Mouse (Mus musculus) limb, embryonic 13.5 days (tissue): ENCODE data around the gene Mrps18c. TPM values are rescaled to one million over a fixed set of nuclear protein-coding genes. Genes with fewer than 3 reads are reported as not detected.

Source experiments
- ATAC-seq: fragments of 200-750 bp; cut with Nextera tagmentation; 2 replicates; pipeline ENCODE4 v1.8.0; 2017; ENCODE audit warnings: low read depth, moderate number of reproducible peaks, moderate TSS enrichment; ENCODE audit not compliant: low FRiP score
- H3K27ac ChIP-seq: fragments of 300-500 bp; sonication (generic); 2 replicates; pipeline ENCODE4 v1.5.1; 2015; ENCODE audit warnings: inconsistent platforms, mild to moderate bottlenecking, moderate library complexity
- H3K27me3 ChIP-seq: fragments of 300-500 bp; sonication (generic); 2 replicates; pipeline ENCODE4 v1.6.1; 2015; ENCODE audit warnings: mild to moderate bottlenecking, inconsistent platforms
- H3K36me3 ChIP-seq: fragments of 300-500 bp; sonication (generic); 2 replicates; pipeline ENCODE4 v1.6.1; 2015; ENCODE audit warnings: inconsistent platforms, mild to moderate bottlenecking, moderate library complexity
- H3K4me1 ChIP-seq: fragments of 300-500 bp; sonication (generic); 2 replicates; pipeline ENCODE4 v1.6.1; 2015; ENCODE audit warnings: inconsistent platforms
- H3K4me2 ChIP-seq: fragments of 300-500 bp; sonication (generic); replicated peaks from 2 replicates; pipeline ENCODE4 v1.6.1; 2015; ENCODE audit warnings: inconsistent platforms, mild to moderate bottlenecking, moderate library complexity
- H3K4me3 ChIP-seq: fragments of 300-500 bp; sonication (generic); 2 replicates; pipeline ENCODE4 v1.5.1; 2015; ENCODE audit warnings: moderate library complexity, mild to moderate bottlenecking, inconsistent platforms
- H3K9ac ChIP-seq: fragments of 300-500 bp; sonication (generic); 2 replicates; pipeline ENCODE4 v1.6.1; 2015; ENCODE audit warnings: mild to moderate bottlenecking, inconsistent platforms
- H3K9me3 ChIP-seq: fragments of 300-500 bp; sonication (generic); 2 replicates; pipeline ENCODE4 v1.6.1; 2016; ENCODE audit warnings: inconsistent platforms
- WGBS: fragments of 180-500 bp; shearing (Covaris S2); methylation state at CpG from one replicate; pipeline ENCODE4 v1.1.7; 2015; 5-methylcytosine and 5-hydroxymethylcytosine counted together
- polyA plus RNA-seq: library from polyadenylated mRNA; unstranded; fragments of >200 nt; fragmentation: Nextera tagmentation; extraction: Ambion mirVana; gene quantifications from 2 replicates; pipeline ENCODE4 v1.2.1, GENCODE M21; 2015

Mrps18c gene
- 178 and 179 TPM in 2 replicates for polyA plus RNA-seq

DNA sequence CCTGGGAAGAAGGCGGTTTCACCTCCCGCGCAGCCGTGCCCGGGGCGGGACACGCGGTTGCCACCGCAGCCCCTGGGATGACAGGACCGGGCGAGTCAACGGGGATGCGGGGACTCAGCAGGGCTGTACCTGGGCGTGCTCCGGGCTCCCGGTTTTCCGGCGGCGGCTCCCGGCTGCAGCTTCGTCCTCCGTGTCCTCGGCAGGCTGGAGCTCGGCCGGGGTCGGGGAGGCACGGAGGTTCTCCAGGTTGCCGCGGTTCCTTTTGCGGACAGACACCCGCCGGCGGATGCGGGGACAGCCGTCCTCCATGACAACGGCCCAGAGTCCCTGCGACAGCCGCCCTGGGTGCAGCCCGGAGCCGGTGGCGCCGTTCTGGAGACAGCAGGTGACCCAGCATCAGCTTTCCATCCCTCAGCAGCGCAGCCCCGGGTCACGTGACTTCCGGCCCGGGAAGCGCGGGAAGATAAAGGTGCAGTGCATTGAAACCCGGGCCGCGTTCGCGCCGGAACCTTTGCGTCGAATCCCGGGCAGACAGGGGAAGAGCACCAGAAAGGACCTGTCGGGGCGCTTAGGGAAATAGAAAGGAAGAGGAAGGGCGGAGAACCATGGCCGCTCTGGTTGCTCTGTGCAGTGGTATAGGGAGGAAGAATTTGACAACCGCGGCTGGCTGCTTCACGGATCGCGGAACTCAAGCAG lies at the start of gene Mrps18c, which contains the start of gene Helq:
Gene Mrps18c, plus strand, starts transcription at position 463 of the 696 bp plus-strand sequence.
Gene Helq, minus strand, starts transcription at position 434 of the 696 bp plus-strand sequence.
- peak within 1 kb of the TSS; percentile 80 for H3K9ac ChIP-seq
- H3K4me1 ChIP-seq = peaks cover 13% of the 10 kb centered on the region
- H3K9me3 ChIP-seq = no peaks in the 10 kb centered on the region
- H3K4me3 ChIP-seq = peak within 1 kb of the TSS; percentile 82
- H3K27ac ChIP-seq = no peak within 1 kb of the TSS
- peak; percentile 95 for ATAC-seq
- 0% methylated on average over 67 of the region's 67 CpGs for WGBS
- H3K4me2 ChIP-seq = peak within 1 kb of the TSS; percentile 93
- peaks cover 37% of the 10 kb centered on the region for H3K36me3 ChIP-seq
- no peaks in the 10 kb centered on the region for H3K27me3 ChIP-seq

DNA sequence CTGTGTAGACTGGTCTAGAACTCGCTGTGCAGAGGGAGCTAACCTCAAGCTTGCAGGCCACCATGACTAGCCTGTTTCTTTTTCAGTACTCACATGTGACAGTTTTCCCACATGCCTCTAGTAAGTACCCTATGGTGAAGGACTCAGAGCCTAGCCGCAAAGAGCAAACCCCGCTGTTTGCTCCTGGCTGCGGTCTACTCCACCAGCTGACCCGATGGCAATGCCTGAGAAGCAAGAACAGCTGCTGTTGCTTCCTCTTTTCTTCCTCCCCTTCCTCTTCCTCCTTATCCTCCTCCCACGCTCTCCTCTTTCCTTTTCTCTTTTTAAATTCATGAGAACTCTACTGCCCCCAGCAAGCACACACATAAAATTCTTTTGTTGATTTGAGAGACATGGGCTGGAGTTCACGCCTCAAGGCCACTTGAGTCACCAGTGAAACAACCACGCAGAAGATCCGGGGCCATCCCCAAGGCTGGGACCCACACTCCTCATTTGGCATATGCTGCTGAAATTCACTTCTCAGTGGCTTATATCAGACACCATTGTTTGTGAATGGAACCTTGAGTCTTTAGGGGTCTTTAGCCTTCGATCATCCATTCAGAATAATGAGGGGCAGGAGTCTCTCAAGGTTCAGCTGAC lies 47.7 kb upstream of the Mrps18c start:
- ATAC-seq = no peak
- no peak overlapping the region for H3K9ac ChIP-seq
- WGBS = 83% methylated on average over 10 of the region's 10 CpGs
- no peaks in the 10 kb centered on the region for H3K9me3 ChIP-seq
- no peaks in the 10 kb centered on the region for H3K4me1 ChIP-seq
- H3K27me3 ChIP-seq = no peaks in the 10 kb centered on the region
- H3K4me3 ChIP-seq = no peak overlapping the region
- H3K36me3 ChIP-seq = no peaks in the 10 kb centered on the region
- no peak overlapping the region for H3K27ac ChIP-seq
- H3K4me2 ChIP-seq = no peak overlapping the region

DNA sequence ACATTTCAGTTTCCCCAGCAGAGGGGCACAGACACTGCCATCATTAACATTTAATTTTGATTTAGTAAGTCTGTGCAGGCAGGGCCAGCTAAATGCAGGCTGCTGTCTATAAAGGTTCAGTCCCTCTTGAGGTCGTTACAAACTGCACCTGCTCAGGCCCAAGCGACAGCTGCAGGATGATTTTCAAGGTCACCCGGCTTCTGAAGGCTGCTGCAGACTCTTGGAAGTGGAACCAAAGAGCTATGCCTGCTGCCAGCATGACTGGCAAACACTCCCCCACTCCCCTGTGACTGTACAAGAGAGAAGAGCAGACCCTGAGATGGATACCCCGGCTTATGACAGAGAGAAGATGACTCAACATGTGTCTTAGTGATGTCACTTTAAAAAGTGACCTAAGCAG lies 46.8 kb upstream of the Mrps18c start:
- H3K27ac ChIP-seq = no peak overlapping the region
- H3K36me3 ChIP-seq = no peaks in the 10 kb centered on the region
- WGBS = 56% methylated on average over 4 of the region's 4 CpGs
- no peak overlapping the region for H3K4me2 ChIP-seq
- ATAC-seq = peak; percentile 77
- no peak overlapping the region for H3K9ac ChIP-seq
- H3K27me3 ChIP-seq = no peaks in the 10 kb centered on the region
- H3K9me3 ChIP-seq = no peaks in the 10 kb centered on the region
- no peaks in the 10 kb centered on the region for H3K4me1 ChIP-seq
- H3K4me3 ChIP-seq = no peak overlapping the region

DNA sequence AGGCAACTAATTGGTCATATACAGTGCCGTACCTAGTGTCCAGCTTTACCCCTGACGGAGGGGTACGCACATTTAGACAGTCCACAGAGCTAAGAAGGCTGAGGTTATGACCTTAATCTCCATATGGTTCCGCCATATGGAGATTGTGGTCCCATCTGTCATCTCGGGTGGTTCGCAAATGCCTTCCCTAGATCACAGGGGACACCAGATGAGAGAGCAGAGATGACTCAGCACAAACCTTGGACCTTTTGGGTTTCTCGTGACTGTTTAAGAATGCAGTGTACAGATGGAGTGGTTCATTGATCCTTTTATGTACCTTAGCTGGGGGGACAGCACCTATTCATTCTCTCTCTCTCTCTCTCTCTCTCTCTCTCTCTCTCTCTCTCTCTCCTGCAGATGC lies 45.0 kb upstream of the Mrps18c start:
- Histone ChIP-seq H3K4me3 (no peak overlapping the region), H3K9ac (no peak overlapping the region), H3K27me3 (no peaks in the 10 kb centered on the region), H3K27ac (no peak overlapping the region), H3K36me3 (no peaks in the 10 kb centered on the region), H3K4me2 (no peak overlapping the region), H3K4me1 (no peaks in the 10 kb centered on the region), H3K9me3 (no peaks in the 10 kb centered on the region)
- no peak for ATAC-seq
- 56% methylated on average over 7 of the region's 7 CpGs for WGBS

DNA sequence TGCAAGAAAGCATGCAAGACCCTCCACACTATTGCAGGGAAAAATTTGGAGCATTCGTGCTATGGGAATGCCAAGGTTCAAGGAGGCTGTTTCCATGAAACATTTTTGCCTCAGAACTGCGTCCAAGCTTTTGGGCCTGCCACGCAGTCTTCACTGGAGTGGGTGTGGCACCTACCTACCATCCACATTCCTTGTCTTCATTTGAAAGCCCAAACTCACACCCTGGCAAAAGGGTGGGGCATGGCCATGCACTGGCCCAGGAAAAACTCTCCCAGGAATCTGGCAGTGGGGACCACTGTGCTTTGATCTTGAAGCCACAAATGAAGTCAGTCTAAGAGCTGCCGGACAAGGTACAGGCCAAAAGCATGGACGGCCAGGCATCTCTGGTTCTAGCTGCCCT lies 40.3 kb upstream of the Mrps18c start:
- Histone ChIP-seq H3K27me3 (no peaks in the 10 kb centered on the region), H3K4me2 (no peak overlapping the region), H3K4me1 (no peaks in the 10 kb centered on the region), H3K27ac (no peak overlapping the region), H3K4me3 (no peak overlapping the region), H3K9ac (no peak overlapping the region), H3K36me3 (peaks cover 10% of the 10 kb centered on the region), H3K9me3 (no peaks in the 10 kb centered on the region)
- no peak for ATAC-seq
- WGBS = 93% methylated on average over 5 of the region's 5 CpGs

DNA sequence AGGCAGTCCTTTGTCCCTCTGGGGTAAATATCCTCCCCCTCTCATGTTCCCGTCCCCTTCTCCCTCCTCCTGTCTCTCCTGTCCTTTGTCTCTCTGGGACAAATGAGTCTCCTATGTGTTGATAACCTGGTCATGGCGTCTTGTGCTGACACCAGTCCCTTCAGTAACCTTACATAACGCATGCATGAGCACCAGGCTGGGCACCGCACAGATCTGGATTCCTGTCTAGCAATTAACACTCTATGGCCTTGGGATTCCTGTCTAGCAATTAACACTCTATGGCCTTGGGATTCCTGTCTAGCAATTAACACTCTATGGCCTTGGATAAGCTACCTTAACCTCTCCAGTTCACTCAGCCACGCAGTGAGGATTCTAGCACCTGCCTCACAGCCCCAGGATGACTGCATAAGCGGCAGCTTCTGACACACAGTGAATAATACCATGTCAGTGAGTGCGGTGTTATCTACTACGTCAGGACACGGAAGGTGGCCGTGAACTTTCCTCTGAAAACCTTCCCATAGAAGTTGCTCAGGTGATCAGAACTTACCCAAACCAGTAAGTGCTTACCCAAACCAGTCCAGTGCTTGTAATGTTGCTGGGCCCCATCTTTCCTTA lies 38.3 kb upstream of the Mrps18c start:
- no peak overlapping the region for H3K4me3 ChIP-seq
- H3K36me3 ChIP-seq = peaks cover 31% of the 10 kb centered on the region
- H3K9me3 ChIP-seq = no peaks in the 10 kb centered on the region
- no peak overlapping the region for H3K27ac ChIP-seq
- 86% methylated on average over 10 of the region's 10 CpGs for WGBS
- H3K27me3 ChIP-seq = no peaks in the 10 kb centered on the region
- no peak overlapping the region for H3K4me2 ChIP-seq
- H3K4me1 ChIP-seq = no peaks in the 10 kb centered on the region
- no peak for ATAC-seq
- no peak overlapping the region for H3K9ac ChIP-seq

DNA sequence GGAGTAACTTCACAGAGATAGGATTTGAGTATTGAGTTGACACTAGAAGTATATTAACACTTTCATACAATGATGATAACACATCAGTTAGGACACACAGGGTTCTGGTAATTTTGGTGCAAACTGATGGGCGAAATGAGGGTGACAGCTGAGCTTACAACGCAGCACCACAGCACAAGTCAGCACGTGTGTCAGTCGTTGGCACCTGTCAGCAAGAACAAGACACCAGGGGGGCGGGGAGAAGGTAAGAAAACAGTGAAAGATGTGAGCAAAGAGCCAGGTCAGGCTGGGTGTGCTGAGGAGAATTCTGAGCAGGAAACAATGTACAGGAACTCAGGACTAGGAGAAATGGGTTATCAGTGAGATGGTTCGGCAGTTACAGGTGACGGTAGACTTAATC lies 36.7 kb upstream of the Mrps18c start:
- Histone ChIP-seq H3K36me3 (peaks cover 46% of the 10 kb centered on the region), H3K27me3 (no peaks in the 10 kb centered on the region), H3K4me3 (no peak overlapping the region), H3K9me3 (no peaks in the 10 kb centered on the region), H3K27ac (no peak overlapping the region), H3K4me2 (no peak overlapping the region), H3K4me1 (no peaks in the 10 kb centered on the region), H3K9ac (no peak overlapping the region)
- no peak for ATAC-seq
- WGBS = 87% methylated on average over 7 of the region's 7 CpGs

DNA sequence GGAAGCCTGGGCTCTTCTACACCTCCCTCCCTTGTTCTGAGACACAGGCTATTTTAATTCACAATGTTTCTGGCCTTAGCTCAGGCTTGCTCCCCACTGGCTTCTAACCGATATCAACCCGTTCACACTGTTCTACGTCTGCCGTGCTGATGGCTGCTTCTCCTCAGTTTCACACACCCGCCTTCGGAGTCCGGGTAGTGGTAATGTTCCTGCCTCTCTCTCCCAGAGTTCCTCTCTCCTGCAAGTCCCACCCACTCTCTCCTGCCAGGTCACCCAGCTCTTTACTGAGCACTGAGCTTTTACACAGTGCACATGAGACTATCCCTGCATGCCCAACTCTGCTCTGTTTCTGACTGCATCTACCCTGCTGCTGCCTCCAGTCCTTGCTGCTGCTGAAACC lies 32.4 kb upstream of the Mrps18c start:
- no peak overlapping the region for H3K4me2 ChIP-seq
- H3K9me3 ChIP-seq = no peaks in the 10 kb centered on the region
- H3K27me3 ChIP-seq = no peaks in the 10 kb centered on the region
- H3K4me3 ChIP-seq = no peak overlapping the region
- WGBS = 96% methylated on average over 7 of the region's 7 CpGs
- H3K36me3 ChIP-seq = peaks cover 84% of the 10 kb centered on the region
- no peak for ATAC-seq
- no peak overlapping the region for H3K9ac ChIP-seq
- H3K4me1 ChIP-seq = no peaks in the 10 kb centered on the region
- H3K27ac ChIP-seq = no peak overlapping the region

DNA sequence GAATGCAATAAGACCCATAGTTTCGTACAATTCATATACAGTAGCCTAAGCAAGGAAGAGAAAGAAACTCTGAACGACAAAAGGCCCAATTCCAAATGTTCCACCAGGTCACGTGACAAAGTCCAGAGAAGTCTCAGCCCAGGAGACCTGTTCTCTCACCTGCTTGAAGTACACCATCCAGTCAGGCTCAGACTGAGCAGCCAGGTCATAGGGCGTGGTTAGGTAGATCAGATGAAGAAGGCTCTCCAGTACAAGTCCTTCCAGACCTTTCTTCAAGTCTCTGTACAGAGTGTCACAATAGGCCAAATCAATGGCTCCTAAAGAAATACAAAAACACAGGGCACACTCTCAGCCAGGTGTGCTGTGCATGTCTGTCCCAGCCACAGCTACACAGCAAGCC lies 26.9 kb upstream of the Mrps18c start:
- Histone ChIP-seq H3K9me3 (no peaks in the 10 kb centered on the region), H3K4me3 (no peak overlapping the region), H3K4me1 (no peaks in the 10 kb centered on the region), H3K36me3 (peaks cover 88% of the 10 kb centered on the region), H3K27ac (no peak overlapping the region), H3K4me2 (no peak overlapping the region), H3K9ac (no peak overlapping the region), H3K27me3 (no peaks in the 10 kb centered on the region)
- 93% methylated on average over 4 of the region's 4 CpGs for WGBS
- ATAC-seq = no peak

DNA sequence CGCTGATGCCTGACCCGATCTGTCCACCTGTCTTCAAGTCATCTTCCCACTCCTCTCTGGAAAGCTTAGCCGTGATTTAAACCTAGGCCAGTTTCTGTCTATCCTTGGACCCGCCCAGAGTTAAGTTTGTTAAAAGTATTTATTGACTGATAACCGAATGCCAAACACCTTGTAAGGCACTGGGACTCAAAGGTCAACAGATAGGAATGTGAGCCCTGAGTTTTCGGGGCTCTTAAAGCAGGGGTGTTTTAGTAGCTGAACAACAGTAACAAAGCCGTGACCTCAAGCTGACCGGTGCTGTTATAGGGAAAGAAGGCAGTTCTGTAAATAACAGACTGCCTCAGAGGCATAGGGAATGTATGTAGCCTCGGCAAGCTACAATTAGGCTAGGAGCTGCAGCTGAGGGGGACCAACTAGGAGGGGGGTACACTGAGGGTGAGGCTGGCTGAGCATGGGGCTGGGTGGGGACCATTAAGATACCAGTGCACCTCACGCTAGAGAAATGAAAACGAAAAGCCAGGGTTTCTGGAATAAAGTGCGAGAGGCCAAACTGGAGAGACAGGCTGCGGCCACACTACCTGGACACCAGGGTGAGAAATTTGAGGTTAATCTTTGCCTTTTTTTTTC lies 22.5 kb upstream of the Mrps18c start:
- 87% methylated on average over 13 of the region's 13 CpGs for WGBS
- Histone ChIP-seq H3K9ac (no peak overlapping the region), H3K27ac (no peak overlapping the region), H3K4me1 (no peaks in the 10 kb centered on the region), H3K9me3 (no peaks in the 10 kb centered on the region), H3K4me2 (no peak overlapping the region), H3K27me3 (no peaks in the 10 kb centered on the region), H3K4me3 (no peak overlapping the region), H3K36me3 (peaks cover 79% of the 10 kb centered on the region)
- ATAC-seq = no peak

DNA sequence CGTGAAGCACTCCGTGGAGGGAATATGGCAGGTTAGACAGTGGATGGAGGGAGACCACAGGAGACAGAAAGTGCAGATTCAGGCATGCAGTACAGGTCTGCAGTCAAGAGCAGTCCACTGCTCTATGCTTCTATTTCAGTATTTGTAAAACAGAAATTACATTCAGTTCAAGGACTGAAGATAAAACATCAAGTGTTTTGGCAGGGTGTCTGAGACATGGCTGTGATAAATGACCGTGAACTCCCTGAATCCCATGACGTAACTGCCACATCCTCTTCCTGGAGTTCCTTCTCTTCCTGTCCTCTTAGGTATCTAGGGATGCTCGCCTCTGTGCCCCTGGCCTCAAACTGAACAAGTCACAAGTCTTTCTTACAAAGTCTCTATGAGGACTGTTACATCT lies 21.5 kb upstream of the Mrps18c start:
- ATAC-seq = no peak
- WGBS = 93% methylated on average over 5 of the region's 5 CpGs
- Histone ChIP-seq H3K4me3 (no peak overlapping the region), H3K4me2 (no peak overlapping the region), H3K9me3 (no peaks in the 10 kb centered on the region), H3K4me1 (no peaks in the 10 kb centered on the region), H3K27ac (no peak overlapping the region), H3K9ac (no peak overlapping the region), H3K36me3 (peaks cover 78% of the 10 kb centered on the region), H3K27me3 (no peaks in the 10 kb centered on the region)

DNA sequence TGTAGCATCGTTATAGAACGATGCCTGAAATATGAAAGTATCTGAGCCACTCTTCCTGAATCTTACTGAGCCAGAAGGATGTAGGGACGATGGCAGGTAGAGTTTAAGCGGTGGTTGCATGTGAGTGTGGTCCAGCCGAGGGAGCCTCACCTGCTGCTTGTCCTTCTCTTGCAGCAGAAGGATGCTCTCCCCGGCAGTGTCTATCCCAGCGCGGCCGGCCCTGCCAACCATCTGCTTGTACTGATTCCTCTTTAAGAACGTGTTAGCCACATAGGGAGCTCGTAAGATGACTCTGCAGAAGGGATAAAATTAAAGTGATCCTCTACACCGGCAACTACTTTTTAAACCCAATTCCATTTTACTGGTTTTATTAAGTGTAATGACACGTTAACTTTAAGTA lies 19.4 kb upstream of the Mrps18c start:
- ATAC-seq = no peak
- Histone ChIP-seq H3K27me3 (no peaks in the 10 kb centered on the region), H3K27ac (no peak overlapping the region), H3K4me2 (no peak overlapping the region), H3K9me3 (no peaks in the 10 kb centered on the region), H3K4me1 (no peaks in the 10 kb centered on the region), H3K36me3 (peaks cover 78% of the 10 kb centered on the region), H3K4me3 (no peak overlapping the region), H3K9ac (no peak overlapping the region)
- WGBS = 93% methylated on average over 13 of the region's 13 CpGs
